Mouse (Mus musculus) heart, adult 2 months (tissue): ENCODE results near the gene Teddm2. TPM values are rescaled to one million over a fixed set of nuclear protein-coding genes. Genes with fewer than 3 reads are reported as not detected.
A peak's percentile ranks its signal among the peaks of the same experiment; 100 is the strongest.

Experiments used
- DNase-seq, 2 experiments: peaks; one replicate each; pipeline ENCODE4 v3.0.0; 2021
- H3K27ac ChIP-seq: fragments of 200-600 bp; 2 replicates; pipeline ENCODE4 v1.8.1; 2022
- H3K27me3 ChIP-seq: fragments of 200-500 bp; 2 replicates; pipeline ENCODE4 v1.6.1; 2012; ENCODE audit warnings: mild to moderate bottlenecking, low read length, inconsistent platforms, mixed read lengths; ENCODE audit not compliant: control insufficient read depth, insufficient read depth
- H3K36me3 ChIP-seq: fragments of 200-500 bp; 2 replicates; pipeline ENCODE4 v1.6.1; 2012; ENCODE audit warnings: low read length, inconsistent platforms; ENCODE audit not compliant: control insufficient read depth, insufficient read depth
- H3K4me1 ChIP-seq: fragments of 200-500 bp; 2 replicates; pipeline ENCODE4 v1.6.1; 2011; ENCODE audit warnings: low read length; ENCODE audit not compliant: control insufficient read depth, insufficient read depth
- H3K4me3 ChIP-seq: fragments of 200-600 bp; 2 replicates; pipeline ENCODE4 v1.8.1; 2022
- H3K79me2 ChIP-seq: fragments of 200-500 bp; replicated peaks from 2 replicates; pipeline ENCODE4 v1.6.1; 2012; ENCODE audit warnings: mild to moderate bottlenecking, inconsistent platforms, low read length, moderate library complexity, mixed read lengths; ENCODE audit not compliant: control insufficient read depth, insufficient read depth
- H3K9ac ChIP-seq: fragments of 200-500 bp; 2 replicates; pipeline ENCODE4 v1.6.1; 2012; ENCODE audit warnings: low read depth, mild to moderate bottlenecking, control low read depth, inconsistent platforms, low read length, mixed read lengths
- CTCF ChIP-seq: fragments of 200-600 bp; IDR thresholded peaks from 2 replicates; pipeline ENCODE4 v1.8.1; 2022; ENCODE audit warnings: antibody characterized with exemption, mild to moderate bottlenecking, moderate library complexity
- EP300 ChIP-seq: fragments of 200-500 bp; IDR thresholded peaks from 2 replicates; pipeline ENCODE4 v1.6.1; 2011; ENCODE audit warnings: low read depth, low read length, control low read depth; ENCODE audit not compliant: insufficient read depth
- POLR2A ChIP-seq: fragments of 200-500 bp; IDR thresholded peaks from 2 replicates; pipeline ENCODE4 v1.6.1; 2011; ENCODE audit warnings: mild to moderate bottlenecking, low read depth, low read length, control low read depth; ENCODE audit not compliant: insufficient read depth
- WGBS: fragments of 180-500 bp; shearing (Covaris S2); methylation state at CpG from one replicate; pipeline ENCODE4 v1.1.7; 2018; 5-methylcytosine and 5-hydroxymethylcytosine counted together
- intact Hi-C: fragments of 180-260 bp; cut with DNase I; formaldehyde crosslinking; loops from one replicate; pipeline ENCODE4 v1.15.1; 2025
- polyA plus RNA-seq: library from polyadenylated mRNA; depleted of rRNA; stranded (reverse); fragments of >200 nt; gene quantifications from 2 replicates; pipeline ENCODE4 v1.2.3, GENCODE M21; 2012
- total RNA-seq, 2 experiments: library from RNA; stranded (reverse); gene quantifications; 2 replicates each; pipeline ENCODE4 v1.2.3; 2021

Gene Teddm2
- total and polyA plus RNA-seq, 3 experiments, result 0.49 to 0.91 (median 0.91) TPM

DNA sequence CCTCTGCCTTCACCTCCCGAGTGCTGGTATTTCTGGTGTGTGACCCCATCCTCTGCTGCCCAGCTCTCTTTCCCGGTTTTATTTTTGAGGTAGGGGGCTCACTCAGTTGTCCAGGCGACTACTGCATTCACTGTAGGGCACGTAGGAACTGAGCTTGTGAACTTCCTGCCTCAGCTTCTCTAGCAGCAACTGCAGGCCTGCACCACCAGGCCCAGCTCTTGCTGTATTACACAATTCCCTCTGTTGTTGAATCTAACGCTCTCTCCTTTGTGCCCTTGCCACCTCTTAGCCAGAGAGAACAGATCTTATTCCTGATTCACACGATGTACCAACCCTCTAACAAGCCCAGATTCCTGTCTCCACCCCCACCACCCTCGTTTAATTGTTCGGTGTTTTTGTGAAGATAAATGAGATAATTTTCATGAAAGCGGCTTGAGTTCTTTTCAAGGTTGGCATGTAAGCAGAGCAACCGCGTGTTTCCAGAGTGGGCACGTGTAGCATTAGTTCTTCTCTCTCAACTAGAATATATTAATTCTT, 35.9 kb upstream of the Teddm2 start:
- Histone ChIP-seq H3K79me2 (no peaks in the 10 kb centered on the region), H3K36me3 (no peaks in the 10 kb centered on the region), H3K9ac (no peak overlapping the region), H3K4me3 (no peak overlapping the region), H3K4me1 (no peaks in the 10 kb centered on the region), H3K27me3 (no peaks in the 10 kb centered on the region), H3K27ac (no peak overlapping the region)
- WGBS, result 78% methylated on average over 12 of the region's 12 CpGs
- no peak for DNase-seq
- intact Hi-C loops, result no loop called here
- TF ChIP-seq POLR2A (no peak), EP300 (no peak), CTCF (no peak)

DNA sequence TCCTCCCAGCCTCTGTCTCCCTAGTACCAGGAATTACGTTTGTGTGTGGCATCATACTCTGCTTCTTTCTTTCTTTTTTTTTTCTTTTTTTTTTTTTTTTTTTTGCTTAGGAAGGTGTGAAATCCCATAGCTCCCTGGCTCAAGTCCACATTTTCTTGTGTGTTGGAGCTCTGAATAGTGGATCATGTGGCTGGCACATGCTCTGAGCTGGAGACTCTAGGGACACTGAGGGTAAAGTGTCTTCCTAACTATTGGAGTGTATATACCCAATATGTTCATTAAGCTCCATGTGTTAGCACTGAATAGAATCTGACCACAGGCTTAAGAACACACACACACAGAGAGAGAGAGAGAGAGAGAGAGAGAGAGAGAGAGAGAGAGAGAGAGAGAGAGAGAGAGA, 33.7 kb upstream of the Teddm2 start:
- DNase-seq, result no peak
- intact Hi-C loops, result no loop called here
- 67% methylated on average over 1 of the region's 1 CpGs for WGBS
- Histone ChIP-seq H3K4me1 (no peaks in the 10 kb centered on the region), H3K27me3 (no peaks in the 10 kb centered on the region), H3K27ac (no peak overlapping the region), H3K36me3 (no peaks in the 10 kb centered on the region), H3K4me3 (no peak overlapping the region), H3K9ac (no peak overlapping the region), H3K79me2 (no peaks in the 10 kb centered on the region)
- TF ChIP-seq CTCF (no peak), EP300 (no peak)

DNA sequence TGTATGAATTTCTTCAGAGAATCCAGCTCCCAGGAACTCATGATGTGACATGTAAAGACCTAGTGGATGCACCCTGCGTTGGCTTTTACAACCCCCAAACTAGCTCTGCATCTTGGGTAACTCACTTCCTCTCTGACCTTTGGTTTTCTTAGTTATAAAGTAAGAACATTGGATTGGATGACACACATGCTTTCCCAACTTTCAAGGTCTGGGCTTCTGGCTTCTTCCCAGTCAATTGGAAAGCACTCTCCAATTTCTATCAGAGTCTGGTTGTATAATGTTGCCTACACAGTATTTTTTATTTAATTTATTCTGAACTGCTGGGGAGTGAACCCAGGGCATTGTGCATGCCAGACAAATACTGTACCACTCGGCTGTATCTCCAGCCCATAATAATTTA, 30.4 kb upstream of the Teddm2 start:
- TF ChIP-seq EP300 (no peak), POLR2A (no peak), CTCF (no peak)
- Histone ChIP-seq H3K9ac (no peak overlapping the region), H3K4me3 (no peak overlapping the region), H3K27ac (no peak overlapping the region), H3K36me3 (no peaks in the 10 kb centered on the region), H3K27me3 (no peaks in the 10 kb centered on the region), H3K79me2 (no peaks in the 10 kb centered on the region), H3K4me1 (no peaks in the 10 kb centered on the region)
- intact Hi-C loops, result no loop called here
- WGBS, result 73% methylated on average over 2 of the region's 2 CpGs
- DNase-seq, result no peak

DNA sequence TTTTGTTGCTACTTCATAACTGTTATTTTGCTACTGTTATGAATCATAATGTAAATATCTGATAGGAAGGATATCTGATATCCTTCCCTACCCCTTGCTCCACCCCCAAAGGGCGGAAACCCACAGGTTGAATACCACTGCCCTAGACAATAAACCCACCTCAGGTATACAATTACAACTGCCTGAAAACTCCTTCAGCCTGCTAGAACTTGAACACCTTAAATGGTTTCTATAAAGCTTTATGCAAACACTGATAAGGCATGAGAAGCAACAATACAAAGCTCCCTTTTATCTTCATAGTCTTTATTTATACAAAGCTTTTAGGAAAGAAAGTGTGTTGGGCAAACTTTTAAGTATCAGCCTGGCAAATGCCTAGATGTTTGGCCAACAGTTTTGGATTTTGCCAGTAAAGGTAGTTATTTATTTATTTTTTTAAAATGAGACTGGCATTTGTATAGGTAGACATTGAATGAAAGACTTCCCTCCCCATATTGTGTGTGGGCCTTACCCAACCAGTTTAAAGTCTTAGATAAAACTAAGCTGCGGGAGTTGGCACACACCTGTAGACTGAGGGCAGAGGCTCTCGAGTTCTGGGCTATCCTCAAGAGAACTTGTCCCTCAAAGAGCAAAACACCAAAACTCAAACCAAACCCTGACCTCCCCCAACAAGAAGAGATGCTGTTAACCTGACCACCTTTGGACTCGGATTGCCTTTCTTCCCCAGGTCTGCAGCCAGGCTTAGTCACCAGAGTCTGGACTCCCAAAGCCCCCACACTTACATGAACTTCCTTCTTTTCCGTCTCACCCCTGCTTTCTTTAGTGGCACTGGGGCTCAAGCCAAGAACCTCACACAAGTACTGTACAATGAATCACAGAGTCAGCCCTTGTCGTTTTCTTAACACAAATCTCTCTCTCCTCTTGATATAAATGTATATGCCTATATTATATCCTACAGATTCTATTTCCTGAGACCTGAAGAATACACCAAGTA, 24.7 kb upstream of the Teddm2 start:
- Histone ChIP-seq H3K27me3 (no peaks in the 10 kb centered on the region), H3K4me1 (peaks cover 3% of the 10 kb centered on the region), H3K4me3 (no peak overlapping the region), H3K36me3 (no peaks in the 10 kb centered on the region), H3K79me2 (no peaks in the 10 kb centered on the region), H3K27ac (no peak overlapping the region), H3K9ac (no peak overlapping the region)
- intact Hi-C loops, result loop anchor here (5.0 kb wide), 1 partner anchor 108 kb away; no protein-coding TSS in a partner anchor
- TF ChIP-seq POLR2A, result no peak
- TF ChIP-seq CTCF, result no peak
- no peak for TF ChIP-seq EP300
- 71% methylated on average over 6 of the region's 6 CpGs for WGBS
- DNase-seq, result no peak

DNA sequence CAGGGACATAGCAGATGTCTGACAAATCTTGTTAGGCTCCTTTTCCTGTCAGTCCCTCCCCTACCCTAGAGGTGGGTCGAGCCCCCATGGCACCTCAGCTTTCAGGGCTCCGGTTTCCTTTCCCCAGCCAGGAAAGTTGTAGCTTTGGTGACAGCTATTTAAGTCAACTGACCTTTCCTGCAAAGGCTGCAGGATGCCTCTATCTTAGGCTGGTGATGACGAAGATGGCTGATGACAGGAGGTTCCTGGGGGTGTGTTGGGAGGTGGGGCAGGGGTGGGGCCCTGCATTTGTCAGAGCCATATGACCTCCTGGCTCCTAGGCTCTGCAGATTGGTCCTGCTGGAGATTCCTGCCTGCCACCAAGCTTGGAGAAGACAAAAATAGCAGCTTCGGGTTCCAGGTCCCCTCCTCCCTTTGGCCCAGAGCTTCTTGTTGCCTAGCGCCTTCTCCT, 22.6 kb upstream of the Teddm2 start:
- Histone ChIP-seq H3K36me3 (no peaks in the 10 kb centered on the region), H3K27me3 (no peaks in the 10 kb centered on the region), H3K4me3 (no peak overlapping the region), H3K79me2 (no peaks in the 10 kb centered on the region), H3K27ac (peak overlapping the region; percentile 79), H3K9ac (no peak overlapping the region), H3K4me1 (peaks cover 7% of the 10 kb centered on the region)
- peak; percentile 55 to 84 for DNase-seq
- peak; percentile 85; the same call in 1 of the 2 replicates for TF ChIP-seq EP300
- no peak for TF ChIP-seq CTCF
- TF ChIP-seq POLR2A, result no peak
- intact Hi-C loops, result loop anchor here (1.0 to 5.0 kb wide), 2 partner anchors 21 to 110 kb away; no protein-coding TSS in a partner anchor
- 11% methylated on average over 5 of the region's 5 CpGs for WGBS

DNA sequence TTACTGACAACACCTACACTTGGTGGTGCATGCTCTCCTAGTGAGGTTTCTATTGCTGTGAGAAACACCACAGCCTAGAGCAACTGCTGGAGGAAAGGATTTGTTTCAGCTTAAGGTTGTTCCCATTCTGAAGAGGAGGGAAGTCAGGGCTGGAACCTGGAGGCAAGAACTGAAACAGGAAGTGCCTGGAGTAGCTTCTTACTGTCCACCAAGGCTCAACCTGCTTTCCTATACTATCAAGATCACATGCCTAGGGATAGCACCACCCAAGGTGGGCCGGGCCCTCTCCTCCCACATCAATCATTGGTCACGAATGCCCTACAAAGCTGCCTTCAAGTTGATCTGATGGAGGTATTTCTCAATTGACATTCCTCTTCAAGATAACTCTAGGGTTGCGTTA, 21.6 kb upstream of the Teddm2 start:
- no peaks in the 10 kb centered on the region for H3K36me3 ChIP-seq
- no peak for DNase-seq
- WGBS, result 91% methylated on average over 3 of the region's 3 CpGs
- TF ChIP-seq CTCF (no peak), POLR2A (no peak), EP300 (no peak)
- intact Hi-C loops, result loop anchor here (1.0 to 5.0 kb wide), 2 partner anchors 20 to 111 kb away; no protein-coding TSS in a partner anchor
- H3K4me1 ChIP-seq, result peaks cover 7% of the 10 kb centered on the region
- H3K4me3 ChIP-seq, result no peak overlapping the region
- H3K79me2 ChIP-seq, result no peaks in the 10 kb centered on the region
- H3K27ac ChIP-seq, result peak overlapping the region; percentile 43; the same call in 1 of the 2 replicates
- H3K27me3 ChIP-seq, result no peaks in the 10 kb centered on the region
- H3K9ac ChIP-seq, result no peak overlapping the region
